Comparison of ENCODE assay signal across 16 mouse cellular contexts in the genomic region with DNA sequence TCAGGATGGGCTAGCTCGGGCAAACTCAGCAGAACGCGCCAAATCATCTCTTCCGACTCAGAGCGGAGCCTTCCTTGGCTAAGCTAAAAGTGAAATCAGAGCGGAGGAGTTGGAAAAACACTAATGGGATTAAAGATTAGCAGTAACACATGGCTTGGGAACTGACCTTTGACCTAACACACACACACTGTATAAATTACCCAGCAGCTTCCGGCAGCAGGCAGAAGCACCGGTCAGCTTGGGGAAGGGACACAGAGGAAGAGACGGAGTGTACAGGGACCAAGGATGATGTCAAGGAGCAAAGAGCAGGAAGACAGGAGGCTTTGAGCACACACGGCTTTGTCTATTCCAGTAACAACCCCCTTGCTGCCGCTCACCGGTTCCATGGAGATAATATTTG. TPM values are rescaled to one million over a fixed set of nuclear protein-coding genes. Genes with fewer than 3 reads are reported as not detected.
DNase-seq lines count a peak whose midpoint lies in the region; ATAC-seq lines count a peak whose summit lies in the region.
"Had no signal": no experiment of that assay in that cellular context is flagged by ENCODE, and none has a peak within 500 bp of the region (broad histone marks: within the 10 kb centered on the region; RNA-seq: fewer than 3 reads in every experiment).

A gene (plus strand): TSS at position 208 of the 400 bp plus-strand sequence.

- peak; percentile 63 for DNase-seq in kidney, adult 11 months
- peak; percentile 44 for DNase-seq in embryo, embryonic 11 days
- DNase-seq in urinary bladder, adult 2 months (ENCODE audit: low spot score): no peak
- no peak for DNase-seq in adrenal gland, adult (ENCODE audit: inconsistent age in 2 of 2, low spot score in 1 of 2)
- DNase-seq in right cerebral cortex, postnatal 36 days (ENCODE audit: low spot score in 2 of 2): no peak
- DNase-seq: adrenal gland, postnatal 10 days; gastrocnemius, postnatal 10 days; thymus, adult 18-20 months had no signal

- no peak within 1 kb of the TSS for H3K4me2 ChIP-seq in kidney, embryonic 14.5 days (replicated peaks; ENCODE audit: low read depth, low read length)
- H3K4me2 ChIP-seq in kidney, embryonic 16.5 days (replicated peaks; ENCODE audit: low read depth, low read length): no peak within 1 kb of the TSS
- peak within 1 kb of the TSS; percentile 17 for H3K4me2 ChIP-seq in liver, embryonic 16.5 days (ENCODE audit: low read depth, low read length)
- H3K4me2 ChIP-seq: forebrain, embryonic 13.5 days had no signal

- no peak within 1 kb of the TSS for H3K4me3 ChIP-seq in kidney, embryonic 14.5 days (ENCODE audit: low read length)
- H3K4me3 ChIP-seq in kidney, embryonic 16.5 days (ENCODE audit: low read length): no peak within 1 kb of the TSS
- H3K4me3 ChIP-seq in liver, embryonic 16.5 days (ENCODE audit: low read depth, low read length): peak within 1 kb of the TSS; percentile 13; the same call in 1 of the 2 replicates
- H3K4me3 ChIP-seq: forebrain, embryonic 13.5 days; layer of hippocampus, adult 2 months; limb, embryonic 13.5 days had no signal

- 0 out of 2 replicates have a peak, but pooled peaks cover 3% of the 10 kb centered on the region for H3K4me1 ChIP-seq in kidney, embryonic 14.5 days (ENCODE audit: control insufficient read depth, insufficient read depth, low read length)
- peaks cover 9% of the 10 kb centered on the region; the same call in 1 of the 2 replicates for H3K4me1 ChIP-seq in kidney, embryonic 16.5 days (ENCODE audit: insufficient read depth, low read length)
- H3K4me1 ChIP-seq in liver, embryonic 16.5 days (ENCODE audit: control insufficient read depth, low read depth, low read length): peaks cover 3% of the 10 kb centered on the region

- no peaks in the 10 kb centered on the region for H3K27me3 ChIP-seq in kidney, embryonic 14.5 days (ENCODE audit: control insufficient read depth, insufficient read depth, low read length)
- no peaks in the 10 kb centered on the region for H3K27me3 ChIP-seq in kidney, embryonic 16.5 days (ENCODE audit: insufficient read depth, low read length)
- no peaks in the 10 kb centered on the region for H3K27me3 ChIP-seq in liver, embryonic 16.5 days (ENCODE audit: control insufficient read depth, insufficient read depth, low read depth, low read length)
- H3K27me3 ChIP-seq: forebrain, embryonic 13.5 days; limb, embryonic 13.5 days had no signal

- no peak within 1 kb of the TSS for H3K27ac ChIP-seq in kidney, embryonic 14.5 days (ENCODE audit: low read depth, low read length)
- no peak within 1 kb of the TSS for H3K27ac ChIP-seq in kidney, embryonic 16.5 days (ENCODE audit: low read length)
- no peak within 1 kb of the TSS for H3K27ac ChIP-seq in liver, embryonic 16.5 days (ENCODE audit: low read length)
- H3K27ac ChIP-seq: forebrain, embryonic 13.5 days had no signal

- H3K9me3 ChIP-seq in kidney, embryonic 14.5 days (ENCODE audit: control insufficient read depth, low read length): 0 out of 2 replicates have a peak, but pooled peaks cover 3% of the 10 kb centered on the region
- 0 out of 2 replicates have a peak, but pooled peaks cover 4% of the 10 kb centered on the region for H3K9me3 ChIP-seq in kidney, embryonic 16.5 days (ENCODE audit: low read length)
- no peaks in the 10 kb centered on the region for H3K9me3 ChIP-seq in liver, embryonic 16.5 days (replicated peaks; ENCODE audit: control insufficient read depth, low read length)
- H3K9me3 ChIP-seq: forebrain, embryonic 13.5 days had no signal

- no peak for ATAC-seq in kidney, embryonic 14.5 days (ENCODE audit: low FRiP score, low TSS enrichment)
- ATAC-seq in kidney, embryonic 16.5 days (ENCODE audit: low FRiP score, low TSS enrichment): peak; percentile 77; the same call in 1 of the 2 replicates
- ATAC-seq in liver, embryonic 16.5 days (ENCODE audit: low read depth): peak; percentile 73
- ATAC-seq: forebrain, embryonic 13.5 days had no signal

- H3K36me3 ChIP-seq in kidney, embryonic 14.5 days (ENCODE audit: control insufficient read depth, insufficient read depth, low read length): no peaks in the 10 kb centered on the region
- H3K36me3 ChIP-seq in kidney, embryonic 16.5 days (ENCODE audit: insufficient read depth, low read length): no peaks in the 10 kb centered on the region
- H3K36me3 ChIP-seq in liver, embryonic 16.5 days (ENCODE audit: control insufficient read depth, insufficient read depth): no peaks in the 10 kb centered on the region
- H3K36me3 ChIP-seq: limb, embryonic 13.5 days had no signal

- H3K9ac ChIP-seq in kidney, embryonic 14.5 days (ENCODE audit: low read depth, low read length): no peak within 1 kb of the TSS
- H3K9ac ChIP-seq in kidney, embryonic 16.5 days (replicated peaks; ENCODE audit: low read length): no peak within 1 kb of the TSS
- no peak within 1 kb of the TSS for H3K9ac ChIP-seq in liver, embryonic 16.5 days (ENCODE audit: low read depth, low read length)
- H3K9ac ChIP-seq: forebrain, embryonic 13.5 days; limb, embryonic 13.5 days had no signal

- 49% methylated on average over 12 of the region's 12 CpGs for WGBS in kidney, embryonic 14.5 days
- WGBS in kidney, embryonic 16.5 days: 43% methylated on average over 12 of the region's 12 CpGs
- WGBS in liver, embryonic 16.5 days (ENCODE audit: insufficient replicate concordance): 72% methylated on average over 12 of the region's 12 CpGs

RNA-seq across cellular contexts. Expression of the gene that starts here (rescaled TPM):
- polyA plus RNA-seq in kidney, embryonic 14.5 days (2014; fragmentation: Nextera tagmentation; extraction: Ambion mirVana): 0.19 and 0.38 TPM in 2 replicates
- 0.45 and 0.62 TPM in 2 replicates for polyA plus RNA-seq in kidney, embryonic 16.5 days (2015; fragmentation: Nextera tagmentation; extraction: Ambion mirVana)
- 5.6 and 5.8 TPM in 2 replicates for polyA plus RNA-seq in liver, embryonic 16.5 days (2015; fragmentation: Nextera tagmentation; extraction: Ambion mirVana)
- polyA plus RNA-seq in urinary bladder, adult 2 months (2012; rRNA removed): 0.21 and 0.25 TPM in 2 replicates
- polyA plus RNA-seq: C2C12; forebrain, embryonic 13.5 days; heart, embryonic 16.5 days had no signal

Comparison
In these comparisons a context has a peak if more than half of its experiments do, and no peak if none do; other contexts are left out.
1. Peak in ATAC-seq in kidney, embryonic 16.5 days; RNA of the gene not detected or under 1 TPM.
2. DNase-seq: peak in kidney, adult 11 months (single experiment) and embryo, embryonic 11 days (single experiment); none in urinary bladder, adult 2 months (single experiment), adrenal gland, adult (0 of 2) and right cerebral cortex, postnatal 36 days (0 of 2).